ENCODE assay signal across 20 mouse cellular contexts in the genomic region with DNA sequence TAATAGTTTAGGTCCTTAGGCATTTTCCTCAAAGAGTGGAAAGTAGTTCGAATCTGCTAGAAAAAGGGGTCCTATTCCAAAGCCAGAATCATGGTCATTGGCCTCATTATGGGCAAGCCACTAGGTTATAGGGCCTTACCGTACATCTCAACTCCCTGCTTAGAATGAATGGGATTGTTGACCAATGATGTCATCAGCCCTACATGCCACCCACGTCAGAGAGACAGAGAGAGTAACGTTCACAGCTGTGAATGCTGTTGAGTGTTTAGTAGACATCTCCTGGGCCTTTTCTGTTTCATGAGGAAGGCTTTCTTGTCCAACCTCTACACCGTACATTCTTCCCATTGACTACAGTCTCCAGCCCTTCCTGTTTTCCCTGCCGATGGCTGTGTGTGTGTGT.
A peak's percentile ranks its signal among the peaks of the same experiment; 100 is the strongest.
DNase-seq lines count a peak whose midpoint lies in the region; ATAC-seq and TF ChIP-seq lines count a peak whose summit lies in the region.
"Had no signal": no experiment of that assay in that cellular context is flagged by ENCODE, and none has a peak within 500 bp of the region (broad histone marks: within the 10 kb centered on the region; RNA-seq: fewer than 3 reads in every experiment).

No protein-coding gene starts in this region.

- no peak for TF ChIP-seq EP300 in heart, postnatal 0 days (IDR thresholded peaks at IDR 0.05; ENCODE audit: low read depth)

- no peak for ATAC-seq in embryonic facial prominence, embryonic 14.5 days (ENCODE audit: low read depth)
- ATAC-seq in heart, postnatal 0 days (ENCODE audit: insufficient read depth, low read depth) = peak; percentile 84; the same call in 1 of the 2 replicates
- ATAC-seq in midbrain, embryonic 14.5 days (ENCODE audit: low FRiP score, low TSS enrichment) = no peak
- ATAC-seq: intestine, embryonic 16.5 days had no signal

- peaks cover 51% of the 10 kb centered on the region for H3K36me3 ChIP-seq in embryonic facial prominence, embryonic 14.5 days (ENCODE audit: control insufficient read depth, insufficient read depth, low read length)
- peaks cover 45% of the 10 kb centered on the region for H3K36me3 ChIP-seq in embryonic facial prominence, embryonic 10.5 days (replicated peaks)
- H3K36me3 ChIP-seq in heart, postnatal 0 days (replicated peaks; ENCODE audit: control insufficient read depth, insufficient read depth, low read length) = peaks cover 81% of the 10 kb centered on the region
- H3K36me3 ChIP-seq in midbrain, embryonic 10.5 days = peaks cover 38% of the 10 kb centered on the region
- peaks cover 26% of the 10 kb centered on the region for H3K36me3 ChIP-seq in midbrain, embryonic 14.5 days (ENCODE audit: control insufficient read depth, insufficient read depth, low read length)

- no peaks in the 10 kb centered on the region for H3K27me3 ChIP-seq in embryonic facial prominence, embryonic 14.5 days (replicated peaks; ENCODE audit: control insufficient read depth, insufficient read depth, low read length)
- no peaks in the 10 kb centered on the region for H3K27me3 ChIP-seq in embryonic facial prominence, embryonic 10.5 days (replicated peaks; ENCODE audit: low read depth, poor library complexity, severe bottlenecking)
- no peaks in the 10 kb centered on the region for H3K27me3 ChIP-seq in heart, postnatal 0 days (ENCODE audit: control insufficient read depth, insufficient read depth, low read length)
- H3K27me3 ChIP-seq in midbrain, embryonic 10.5 days (ENCODE audit: low read depth, poor library complexity, severe bottlenecking) = no peaks in the 10 kb centered on the region
- H3K27me3 ChIP-seq in midbrain, embryonic 14.5 days (ENCODE audit: control insufficient read depth, insufficient read depth, low read length) = no peaks in the 10 kb centered on the region
- H3K27me3 ChIP-seq: forebrain, embryonic 13.5 days; hindbrain, embryonic 15.5 days had no signal

- H3K27ac ChIP-seq in embryonic facial prominence, embryonic 14.5 days (replicated peaks; ENCODE audit: low read depth, low read length) = no peak overlapping the region
- no peak overlapping the region for H3K27ac ChIP-seq in embryonic facial prominence, embryonic 10.5 days (replicated peaks)
- no peak overlapping the region for H3K27ac ChIP-seq in heart, postnatal 0 days (ENCODE audit: low read depth)
- peak overlapping the region; percentile 82 for H3K27ac ChIP-seq in midbrain, embryonic 10.5 days (replicated peaks)
- no peak overlapping the region for H3K27ac ChIP-seq in midbrain, embryonic 14.5 days (replicated peaks; ENCODE audit: low read depth, low read length)
- H3K27ac ChIP-seq: forebrain, embryonic 13.5 days; gastrocnemius, adult 2 months; hindbrain, embryonic 15.5 days had no signal

- no peak overlapping the region for H3K9ac ChIP-seq in embryonic facial prominence, embryonic 14.5 days (ENCODE audit: low read depth, low read length)
- H3K9ac ChIP-seq in heart, postnatal 0 days (replicated peaks; ENCODE audit: low read depth, low read length) = no peak overlapping the region
- no peak overlapping the region for H3K9ac ChIP-seq in midbrain, embryonic 14.5 days (replicated peaks; ENCODE audit: low read length)
- H3K9ac ChIP-seq: forebrain, embryonic 13.5 days; hindbrain, embryonic 15.5 days had no signal

- peak; percentile 17 for DNase-seq in embryonic facial prominence, embryonic 14.5 days (ENCODE audit: low spot score)
- DNase-seq in embryonic facial prominence, embryonic 10.5 days (ENCODE audit: low spot score) = no peak
- DNase-seq in heart, postnatal 0 days (ENCODE audit: low spot score) = peak; percentile 36
- DNase-seq in heart, postnatal 14 days = no peak
- DNase-seq in midbrain, embryonic 10.5 days (ENCODE audit: low spot score) = no peak
- DNase-seq in midbrain, embryonic 14.5 days = no peak
- peak; percentile 37 for DNase-seq in mesoderm, embryonic 11.5 days (ENCODE audit: low read depth, low spot score)
- no peak for DNase-seq in kidney, postnatal 4 days
- DNase-seq: adrenal gland, adult 2 months; adrenal gland, postnatal 25 days; cerebellum, adult 18-20 months; cerebellum, adult 9-11 months; gastrocnemius, adult 2 months; gastrocnemius, postnatal 25 days; heart, adult 11 months; kidney, adult 2 months had no signal

- no peaks in the 10 kb centered on the region for H3K4me1 ChIP-seq in embryonic facial prominence, embryonic 14.5 days (ENCODE audit: control insufficient read depth, insufficient read depth, low read length)
- 0 out of 2 replicates have a peak, but pooled peaks cover 3% of the 10 kb centered on the region for H3K4me1 ChIP-seq in embryonic facial prominence, embryonic 10.5 days
- H3K4me1 ChIP-seq in heart, postnatal 0 days (ENCODE audit: control insufficient read depth, insufficient read depth) = no peaks in the 10 kb centered on the region
- H3K4me1 ChIP-seq in midbrain, embryonic 10.5 days = peaks cover 36% of the 10 kb centered on the region
- H3K4me1 ChIP-seq in midbrain, embryonic 14.5 days (ENCODE audit: control insufficient read depth, insufficient read depth, low read length) = peaks cover 12% of the 10 kb centered on the region; the same call in 1 of the 2 replicates

- intact Hi-C loops in heart, postnatal 14 days (cut with DNase I) = no loop called here

- no peak overlapping the region for H3K4me2 ChIP-seq in embryonic facial prominence, embryonic 14.5 days (ENCODE audit: low read depth, low read length)
- H3K4me2 ChIP-seq in heart, postnatal 0 days (ENCODE audit: low read depth, low read length) = no peak overlapping the region
- no peak overlapping the region for H3K4me2 ChIP-seq in midbrain, embryonic 14.5 days (ENCODE audit: low read length)
- H3K4me2 ChIP-seq: forebrain, embryonic 13.5 days; heart, embryonic 11.5 days; hindbrain, embryonic 15.5 days had no signal

- TF ChIP-seq CTCF in heart, postnatal 0 days (IDR thresholded peaks at IDR 0.05; ENCODE audit: low read depth) = no peak

- H3K9me3 ChIP-seq in embryonic facial prominence, embryonic 14.5 days (ENCODE audit: control insufficient read depth, low read length) = no peaks in the 10 kb centered on the region
- H3K9me3 ChIP-seq in embryonic facial prominence, embryonic 10.5 days = no peaks in the 10 kb centered on the region
- no peaks in the 10 kb centered on the region for H3K9me3 ChIP-seq in heart, postnatal 0 days (replicated peaks; ENCODE audit: control insufficient read depth, low read length)
- no peaks in the 10 kb centered on the region for H3K9me3 ChIP-seq in midbrain, embryonic 10.5 days (replicated peaks)
- H3K9me3 ChIP-seq in midbrain, embryonic 14.5 days (ENCODE audit: control insufficient read depth, low read length) = no peaks in the 10 kb centered on the region
- H3K9me3 ChIP-seq: forebrain, embryonic 13.5 days; hindbrain, embryonic 15.5 days had no signal

- 68% methylated on average over 6 of the region's 6 CpGs for WGBS in embryonic facial prominence, embryonic 14.5 days
- 80% methylated on average over 6 of the region's 6 CpGs for WGBS in embryonic facial prominence, embryonic 10.5 days
- 24% methylated on average over 6 of the region's 6 CpGs for WGBS in heart, postnatal 0 days
- 79% methylated on average over 6 of the region's 6 CpGs for WGBS in midbrain, embryonic 10.5 days
- 62% methylated on average over 6 of the region's 6 CpGs for WGBS in midbrain, embryonic 14.5 days

- H3K4me3 ChIP-seq in embryonic facial prominence, embryonic 14.5 days (ENCODE audit: low read depth, low read length) = no peak overlapping the region
- no peak overlapping the region for H3K4me3 ChIP-seq in embryonic facial prominence, embryonic 10.5 days
- no peak overlapping the region for H3K4me3 ChIP-seq in heart, postnatal 0 days (ENCODE audit: low read depth, low read length)
- no peak overlapping the region for H3K4me3 ChIP-seq in midbrain, embryonic 10.5 days
- H3K4me3 ChIP-seq in midbrain, embryonic 14.5 days (replicated peaks; ENCODE audit: low read depth, low read length) = no peak overlapping the region
- H3K4me3 ChIP-seq: forebrain, embryonic 13.5 days; gastrocnemius, adult 2 months; hindbrain, embryonic 15.5 days had no signal

Comparison
In these comparisons a context has a peak if more than half of its experiments do, and no peak if none do; other contexts are left out.
1. DNase-seq: peak in embryonic facial prominence, embryonic 14.5 days (single experiment), heart, postnatal 0 days (single experiment) and mesoderm, embryonic 11.5 days (single experiment); none in embryonic facial prominence, embryonic 10.5 days (single experiment), heart, postnatal 14 days (0 of 2), midbrain, embryonic 10.5 days (single experiment), midbrain, embryonic 14.5 days (single experiment) and kidney, postnatal 4 days (0 of 2).